8 mouse cellular contexts compared by ENCODE assay signal in the genomic region with DNA sequence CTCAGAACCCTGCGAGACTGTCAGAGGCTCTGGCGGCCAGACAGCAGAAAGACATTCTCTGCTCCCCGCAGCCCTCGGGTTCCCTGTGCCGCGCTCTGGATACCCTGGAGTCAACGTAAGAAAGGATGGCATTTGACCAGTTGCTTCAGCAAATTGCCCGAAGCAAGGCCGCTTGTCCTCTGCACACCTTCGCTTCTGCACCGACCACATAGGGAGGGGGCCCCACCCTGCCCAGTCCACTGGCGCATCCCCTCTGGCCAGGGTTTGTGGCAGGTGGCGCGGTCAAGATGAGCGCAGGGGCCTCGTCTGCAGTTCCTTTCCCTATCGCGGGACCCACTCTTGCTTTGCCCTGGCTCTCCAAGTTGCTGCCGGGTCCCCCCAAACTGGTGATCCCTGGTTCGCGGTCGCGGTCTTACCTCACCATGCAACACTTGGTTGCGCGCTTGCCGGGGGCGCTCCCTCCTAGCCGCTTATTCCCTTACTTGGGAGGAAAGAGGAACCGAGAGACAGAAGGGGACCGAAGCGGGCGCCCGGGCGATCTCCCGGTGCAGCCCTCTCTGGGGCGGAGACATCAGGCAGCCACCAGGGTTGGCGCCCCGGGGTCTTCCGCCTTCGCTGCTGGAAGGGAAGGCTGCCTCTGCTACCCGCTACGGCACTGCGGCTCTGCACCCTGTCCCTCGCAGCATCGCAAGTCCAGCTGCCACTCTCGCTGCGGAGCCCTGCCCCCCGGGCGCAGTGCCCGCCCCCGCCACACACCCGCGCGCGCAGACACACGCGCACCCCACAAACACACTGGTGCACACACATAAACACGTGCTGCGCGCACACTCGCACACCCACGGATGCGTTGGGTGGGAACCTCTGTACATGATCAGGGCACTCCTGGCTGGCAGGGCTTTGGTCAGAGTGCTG. TPM values are rescaled to one million over a fixed set of nuclear protein-coding genes. Genes with fewer than 3 reads are reported as not detected.
DNase-seq lines count a peak whose midpoint lies in the region; ATAC-seq and TF ChIP-seq lines count a peak whose summit lies in the region.

Dgkg (minus strand) TSS at position 689 of the 912 bp plus-strand sequence.

- no peak within 1 kb of the TSS for H3K27ac ChIP-seq in ES-Bruce4 (ENCODE audit: insufficient read depth, low read length)
- peak within 1 kb of the TSS; percentile 72 for H3K27ac ChIP-seq in cerebellum, adult 2 months (ENCODE audit: insufficient read depth, low read length)
- H3K27ac ChIP-seq in hindbrain, embryonic 12.5 days: no peak within 1 kb of the TSS
- H3K27ac ChIP-seq in lung, postnatal 0 days (ENCODE audit: low read length): no peak within 1 kb of the TSS

- peaks cover 2% of the 10 kb centered on the region for H3K4me1 ChIP-seq in ES-Bruce4 (ENCODE audit: control insufficient read depth, insufficient read depth, low read length)
- peaks cover 8% of the 10 kb centered on the region; the same call in 1 of the 2 replicates for H3K4me1 ChIP-seq in cerebellum, adult 2 months (ENCODE audit: control insufficient read depth, insufficient read depth, low read length)
- peaks cover 15% of the 10 kb centered on the region for H3K4me1 ChIP-seq in hindbrain, embryonic 12.5 days
- peaks cover 3% of the 10 kb centered on the region; the same call in 1 of the 2 replicates for H3K4me1 ChIP-seq in lung, postnatal 0 days (ENCODE audit: insufficient read depth, low read depth, low read length)

- no peaks in the 10 kb centered on the region for H3K9me3 ChIP-seq in ES-Bruce4 (replicated peaks; ENCODE audit: control insufficient read depth, insufficient read depth, low read length, poor library complexity, severe bottlenecking)
- H3K9me3 ChIP-seq in hindbrain, embryonic 12.5 days (replicated peaks): no peaks in the 10 kb centered on the region
- H3K9me3 ChIP-seq in lung, postnatal 0 days (ENCODE audit: low read length): no peaks in the 10 kb centered on the region

- peak within 1 kb of the TSS; percentile 95 for H3K4me2 ChIP-seq in hindbrain, embryonic 12.5 days (replicated peaks)
- H3K4me2 ChIP-seq in lung, postnatal 0 days (replicated peaks; ENCODE audit: low read depth, low read length): peak within 1 kb of the TSS; percentile 59

- peak; percentile 64 for ATAC-seq in hindbrain, embryonic 12.5 days (ENCODE audit: low FRiP score)
- peak; percentile 33 for ATAC-seq in lung, postnatal 0 days

- no peak for TF ChIP-seq EP300 in ES-Bruce4 (IDR thresholded peaks at IDR 0.05; ENCODE audit: insufficient read depth, low read depth, low read length)
- no peak for TF ChIP-seq EP300 in lung, postnatal 0 days (IDR thresholded peaks at IDR 0.05)

- peak within 1 kb of the TSS; percentile 10 for H3K9ac ChIP-seq in ES-Bruce4 (ENCODE audit: low read depth, poor library complexity, severe bottlenecking)
- H3K9ac ChIP-seq in hindbrain, embryonic 12.5 days: peak within 1 kb of the TSS; percentile 56
- no peak within 1 kb of the TSS for H3K9ac ChIP-seq in lung, postnatal 0 days (replicated peaks; ENCODE audit: low read depth)

- peak; percentile 79 to 81 for DNase-seq in cerebellum, adult 2 months
- peak; percentile 35 to 49 for DNase-seq in frontal cortex, postnatal 10 days (ENCODE audit: low spot score in 2 of 2)
- DNase-seq in layer of hippocampus, postnatal 36 days: peak; percentile 70 to 75
- DNase-seq in lung, postnatal 0 days (ENCODE audit: low spot score): peak; percentile 17
- DNase-seq in retina, embryonic 14.5 days (ENCODE audit: low spot score): peak; percentile 43
- DNase-seq in urinary bladder, adult 2 months (ENCODE audit: low spot score): peak; percentile 26

- peaks cover 1% of the 10 kb centered on the region; the same call in 1 of the 2 replicates for H3K27me3 ChIP-seq in ES-Bruce4 (ENCODE audit: control insufficient read depth, insufficient read depth, low read length, poor library complexity, severe bottlenecking)
- H3K27me3 ChIP-seq in cerebellum, adult 2 months (ENCODE audit: control insufficient read depth, insufficient read depth, low read length): no peaks in the 10 kb centered on the region
- H3K27me3 ChIP-seq in hindbrain, embryonic 12.5 days: peaks cover 52% of the 10 kb centered on the region
- H3K27me3 ChIP-seq in lung, postnatal 0 days (replicated peaks; ENCODE audit: insufficient read depth, low read length): peaks cover 19% of the 10 kb centered on the region

- no peaks in the 10 kb centered on the region for H3K36me3 ChIP-seq in ES-Bruce4 (ENCODE audit: control insufficient read depth, insufficient read depth, low read length, poor library complexity, severe bottlenecking)
- H3K36me3 ChIP-seq in hindbrain, embryonic 12.5 days: no peaks in the 10 kb centered on the region
- H3K36me3 ChIP-seq in lung, postnatal 0 days (ENCODE audit: insufficient read depth, low read length): no peaks in the 10 kb centered on the region

- no peak for TF ChIP-seq CTCF in ES-Bruce4 (IDR thresholded peaks at IDR 0.05; ENCODE audit: low read depth, low read length)
- no peak for TF ChIP-seq CTCF in cerebellum, adult 2 months (IDR thresholded peaks at IDR 0.05; ENCODE audit: borderline replicate concordance, insufficient read depth, low read depth, low read length)
- TF ChIP-seq CTCF in lung, postnatal 0 days (IDR thresholded peaks at IDR 0.05): no peak

- no peak for TF ChIP-seq POLR2A in ES-Bruce4 (IDR thresholded peaks at IDR 0.05; ENCODE audit: insufficient read depth, low read length)
- peak; percentile 53; the same call in 1 of the 2 replicates for TF ChIP-seq POLR2A in cerebellum, adult 2 months (IDR thresholded peaks at IDR 0.05; ENCODE audit: borderline replicate concordance, insufficient read depth, low read length)

- WGBS in cerebellum, adult 2 months: under 1% methylated on average over 63 of the region's 63 CpGs
- 1% methylated on average over 62 of the region's 63 CpGs for WGBS in hindbrain, embryonic 12.5 days
- 3% methylated on average over 56 of the region's 63 CpGs for WGBS in lung, postnatal 0 days

- peak within 1 kb of the TSS; percentile 65 for H3K4me3 ChIP-seq in ES-Bruce4 (ENCODE audit: low read depth, low read length)
- peak within 1 kb of the TSS; percentile 69 for H3K4me3 ChIP-seq in cerebellum, adult 2 months (replicated peaks; ENCODE audit: insufficient read depth, low read depth, low read length)
- H3K4me3 ChIP-seq in hindbrain, embryonic 12.5 days: peak within 1 kb of the TSS; percentile 47
- peak within 1 kb of the TSS; percentile 37 for H3K4me3 ChIP-seq in lung, postnatal 0 days (ENCODE audit: low read depth, low read length)

RNA-seq across cellular contexts. Expression of gene Dgkg, which starts in this region (rescaled TPM):
- polyA plus RNA-seq in ES-Bruce4 (2011; ENCODE audit: insufficient read depth, insufficient read length, low read depth, missing spikeins): 1.3 and 1.5 TPM in 2 replicates
- polyA plus RNA-seq in cerebellum, adult 2 months (2012; rRNA removed): 44.3 and 50.3 TPM in 2 replicates
- polyA plus RNA-seq in hindbrain, embryonic 12.5 days (2016; fragmentation: Nextera tagmentation; extraction: Ambion mirVana): 0.17 and 0.31 TPM in 2 replicates
- total RNA-seq in layer of hippocampus, postnatal 36 days (2021): 100 to 1,000 TPM; 211 TPM
- polyA plus RNA-seq in lung, postnatal 0 days (2015; fragmentation: Nextera tagmentation; extraction: Ambion mirVana): 0.96 and 1.2 TPM in 2 replicates
- 0.52 and 0.81 TPM in 2 replicates for polyA plus RNA-seq in urinary bladder, adult 2 months (2012; rRNA removed)

Comparison
In these comparisons a context has a peak if more than half of its experiments do, and no peak if none do; other contexts are left out.
1. RNA of gene Dgkg (polyA plus RNA-seq): 44.3 to 50.3 TPM in cerebellum, adult 2 months; 1.3 to 1.5 TPM in ES-Bruce4, 0.96 to 1.2 TPM in lung, postnatal 0 days, 0.52 to 0.81 TPM in urinary bladder, adult 2 months and 0.17 to 0.31 TPM in hindbrain, embryonic 12.5 days; every median in the first group is over 10 times any median in the second.
2. Peak in ATAC-seq, H3K4me3 ChIP-seq, H3K9ac ChIP-seq and H3K4me2 ChIP-seq in hindbrain, embryonic 12.5 days; RNA of the gene not detected or under 1 TPM.
3. Peak in DNase-seq in urinary bladder, adult 2 months; RNA of the gene not detected or under 1 TPM.
4. DNase-seq: peak in every context shown above with its lines; median percentile 80 in cerebellum, adult 2 months; 72 in layer of hippocampus, postnatal 36 days; 43 in retina, embryonic 14.5 days; 42 in frontal cortex, postnatal 10 days; 26 in urinary bladder, adult 2 months; 17 in lung, postnatal 0 days.
5. Peak in every context shown above with its lines, with median percentiles within 50 percentile points of each other: H3K4me3 ChIP-seq.